Mouse (Mus musculus): Measurements from ENCODE around the gene Snrnp40. TPM values are rescaled to one million over a fixed set of nuclear protein-coding genes. Genes with fewer than 3 reads are reported as not detected.

Gene Snrnp40
- polyA plus RNA-seq, 1 experiment from 2014 or later = 68.2 TPM

DNA sequence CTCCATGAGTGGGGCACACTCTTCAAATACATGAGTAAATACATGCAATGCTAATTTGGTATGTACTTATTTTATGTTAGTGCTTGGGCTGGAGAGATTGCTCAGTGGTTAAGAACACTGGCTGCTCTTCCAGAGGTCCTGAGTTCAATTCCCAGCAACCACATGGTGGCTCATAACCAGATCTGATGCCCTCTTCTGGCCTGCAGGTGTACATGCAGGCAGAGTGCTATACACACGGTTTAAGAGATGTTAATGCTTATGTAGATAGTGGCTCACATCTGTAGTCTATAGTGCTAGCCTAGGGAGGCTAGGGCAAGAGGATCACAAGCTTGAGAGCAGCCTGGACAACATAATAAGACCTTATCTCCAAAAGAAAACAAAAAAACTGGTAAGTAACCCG is 20.5 kb downstream of the Snrnp40 start:
- no peaks in the 10 kb centered on the region for H3K27me3 ChIP-seq (ENCODE audit: control insufficient read depth, insufficient read depth, low read length)
- ATAC-seq (ENCODE audit: insufficient number of reproducible peaks, insufficient read depth, low FRiP score, low read depth) = no peak
- H3K4me1 ChIP-seq (ENCODE audit: control insufficient read depth in 2 of 2, insufficient read depth in 2 of 2, low read length in 2 of 2) = no peaks in the 10 kb centered on the region
- peaks cover 93% of the 10 kb centered on the region for H3K36me3 ChIP-seq (ENCODE audit: control insufficient read depth, insufficient read depth, low read length)
- H3K4me3 ChIP-seq (ENCODE audit: control insufficient read depth in 1 of 2, insufficient read depth in 1 of 2, low read depth in 1 of 2, low read length in 2 of 2) = no peak overlapping the region
- no peaks in the 10 kb centered on the region for H3K9me3 ChIP-seq (ENCODE audit: control insufficient read depth, low read length)
- 75% methylated on average over 2 of the region's 2 CpGs for WGBS
- no peak overlapping the region for H3K27ac ChIP-seq (replicated peaks in 1 of 2; ENCODE audit: control insufficient read depth in 1 of 2, insufficient read depth in 1 of 2, low read depth in 2 of 2, low read length in 2 of 2)
- H3K4me2 ChIP-seq (ENCODE audit: low read length) = no peak overlapping the region
- no peak overlapping the region for H3K9ac ChIP-seq (ENCODE audit: low read length)

DNA sequence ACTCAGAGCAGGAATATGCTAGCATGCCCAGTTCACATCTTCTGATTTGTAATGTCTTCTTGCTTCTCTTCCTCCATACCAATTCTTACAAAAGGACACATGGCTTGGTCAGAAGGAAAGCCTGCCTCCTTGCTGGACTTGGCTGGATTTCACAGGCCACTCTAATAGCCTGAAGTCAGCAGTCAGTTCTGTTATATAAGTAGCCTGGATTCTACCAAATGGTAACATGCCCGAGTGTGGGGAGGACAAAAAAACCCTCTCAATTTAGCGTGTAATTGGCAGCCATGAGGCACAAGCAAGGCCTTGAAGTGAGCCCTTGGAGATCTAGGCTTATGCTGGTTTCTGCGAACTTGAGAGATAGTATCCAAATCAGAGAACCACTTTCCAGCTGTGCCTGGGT is 27.3 kb downstream of the Snrnp40 start:
- H3K36me3 ChIP-seq (ENCODE audit: control insufficient read depth, insufficient read depth, low read length) = peaks cover 84% of the 10 kb centered on the region
- H3K4me2 ChIP-seq (ENCODE audit: low read length) = no peak overlapping the region
- H3K4me1 ChIP-seq (ENCODE audit: control insufficient read depth in 2 of 2, insufficient read depth in 2 of 2, low read length in 2 of 2) = 0 out of 4 replicates have a peak, but pooled peaks cover 0 to 4% of the 10 kb centered on the region in 2 experiments
- 84% methylated on average over 3 of the region's 3 CpGs for WGBS
- H3K9ac ChIP-seq (ENCODE audit: low read length) = no peak overlapping the region
- no peak for ATAC-seq (ENCODE audit: insufficient number of reproducible peaks, insufficient read depth, low FRiP score, low read depth)
- no peaks in the 10 kb centered on the region for H3K27me3 ChIP-seq (ENCODE audit: control insufficient read depth, insufficient read depth, low read length)
- H3K4me3 ChIP-seq (ENCODE audit: control insufficient read depth in 1 of 2, insufficient read depth in 1 of 2, low read depth in 1 of 2, low read length in 2 of 2) = no peak overlapping the region
- no peaks in the 10 kb centered on the region for H3K9me3 ChIP-seq (ENCODE audit: control insufficient read depth, low read length)
- H3K27ac ChIP-seq (replicated peaks in 1 of 2; ENCODE audit: control insufficient read depth in 1 of 2, insufficient read depth in 1 of 2, low read depth in 2 of 2, low read length in 2 of 2) = no peak overlapping the region

GRCm38 (mm10) chr4:130389496-130389895 is 29.6 kb downstream of the Snrnp40 start:
- peaks cover 61% of the 10 kb centered on the region for H3K36me3 ChIP-seq (ENCODE audit: control insufficient read depth, insufficient read depth, low read length)
- no peak overlapping the region for H3K27ac ChIP-seq (replicated peaks in 1 of 2; ENCODE audit: control insufficient read depth in 1 of 2, insufficient read depth in 1 of 2, low read depth in 2 of 2, low read length in 2 of 2)
- 84% methylated on average over 6 of the region's 6 CpGs for WGBS
- no peaks in the 10 kb centered on the region for H3K27me3 ChIP-seq (ENCODE audit: control insufficient read depth, insufficient read depth, low read length)
- H3K4me1 ChIP-seq (ENCODE audit: control insufficient read depth in 2 of 2, insufficient read depth in 2 of 2, low read length in 2 of 2) = 0 out of 4 replicates have a peak, but pooled peaks cover 0 to 4% of the 10 kb centered on the region in 2 experiments
- no peak overlapping the region for H3K4me3 ChIP-seq (ENCODE audit: control insufficient read depth in 1 of 2, insufficient read depth in 1 of 2, low read depth in 1 of 2, low read length in 2 of 2)
- H3K4me2 ChIP-seq (ENCODE audit: low read length) = no peak overlapping the region
- no peak overlapping the region for H3K9ac ChIP-seq (ENCODE audit: low read length)
- ATAC-seq (ENCODE audit: insufficient number of reproducible peaks, insufficient read depth, low FRiP score, low read depth) = no peak
- no peaks in the 10 kb centered on the region for H3K9me3 ChIP-seq (ENCODE audit: control insufficient read depth, low read length)

DNA sequence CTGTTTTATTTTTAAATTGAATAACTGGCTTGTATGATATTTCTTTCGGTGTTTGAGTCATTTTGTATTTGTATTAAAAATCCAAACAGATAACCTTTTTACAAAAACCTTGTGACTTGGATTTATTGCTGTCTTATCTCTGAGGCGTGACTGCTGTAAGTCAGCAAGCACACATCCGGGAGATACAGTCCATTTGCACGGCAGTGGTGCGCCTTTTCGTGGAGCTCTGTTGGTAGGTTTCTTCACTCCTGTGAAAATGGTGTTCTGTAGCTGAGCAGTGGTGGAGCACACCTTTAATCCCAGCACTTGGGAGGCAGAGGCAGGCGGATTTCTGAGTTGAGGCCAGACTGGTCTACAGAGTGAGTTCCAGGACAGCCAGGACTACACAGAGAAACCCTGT is 30.0 kb downstream of the Snrnp40 start:
- 88% methylated on average over 7 of the region's 7 CpGs for WGBS
- Histone ChIP-seq H3K9ac (ENCODE audit: low read length) (no peak overlapping the region), H3K4me3 (ENCODE audit: control insufficient read depth in 1 of 2, insufficient read depth in 1 of 2, low read depth in 1 of 2, low read length in 2 of 2) (no peak overlapping the region), H3K4me1 (ENCODE audit: control insufficient read depth in 2 of 2, insufficient read depth in 2 of 2, low read length in 2 of 2) (0 out of 4 replicates have a peak, but pooled peaks cover 0 to 4% of the 10 kb centered on the region in 2 experiments), H3K4me2 (ENCODE audit: low read length) (no peak overlapping the region), H3K9me3 (ENCODE audit: control insufficient read depth, low read length) (no peaks in the 10 kb centered on the region), H3K27ac (replicated peaks in 1 of 2; ENCODE audit: control insufficient read depth in 1 of 2, insufficient read depth in 1 of 2, low read depth in 2 of 2, low read length in 2 of 2) (no peak overlapping the region), H3K36me3 (ENCODE audit: control insufficient read depth, insufficient read depth, low read length) (peaks cover 57% of the 10 kb centered on the region), H3K27me3 (ENCODE audit: control insufficient read depth, insufficient read depth, low read length) (no peaks in the 10 kb centered on the region)
- no peak for ATAC-seq (ENCODE audit: insufficient number of reproducible peaks, insufficient read depth, low FRiP score, low read depth)

DNA sequence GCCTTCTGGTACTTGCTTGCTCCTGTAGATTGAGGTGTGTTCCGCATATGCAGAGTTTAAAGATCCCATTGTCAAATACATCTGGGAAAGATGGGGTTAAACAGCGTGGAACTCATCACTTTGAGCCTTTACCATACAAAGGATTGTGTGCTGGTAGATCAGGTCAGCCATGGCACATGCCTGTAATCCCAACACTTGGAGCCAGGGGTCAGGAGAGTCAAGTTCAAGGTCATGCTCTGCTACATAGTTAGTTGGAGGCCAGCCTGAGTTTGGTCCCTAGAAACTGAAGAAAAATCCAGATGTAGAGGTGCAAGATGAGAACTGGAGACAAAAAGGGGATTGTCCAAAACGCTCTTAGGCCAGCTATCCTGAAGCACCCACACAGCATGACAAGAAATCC is 31.3 kb downstream of the Snrnp40 start:
- H3K9ac ChIP-seq (ENCODE audit: low read length) = no peak overlapping the region
- no peaks in the 10 kb centered on the region for H3K9me3 ChIP-seq (ENCODE audit: control insufficient read depth, low read length)
- no peak overlapping the region for H3K4me3 ChIP-seq (ENCODE audit: control insufficient read depth in 1 of 2, insufficient read depth in 1 of 2, low read depth in 1 of 2, low read length in 2 of 2)
- 60% methylated on average over 3 of the region's 3 CpGs for WGBS
- H3K27me3 ChIP-seq (ENCODE audit: control insufficient read depth, insufficient read depth, low read length) = no peaks in the 10 kb centered on the region
- ATAC-seq (ENCODE audit: insufficient number of reproducible peaks, insufficient read depth, low FRiP score, low read depth) = no peak
- H3K27ac ChIP-seq (replicated peaks in 1 of 2; ENCODE audit: control insufficient read depth in 1 of 2, insufficient read depth in 1 of 2, low read depth in 2 of 2, low read length in 2 of 2) = no peak overlapping the region
- peaks cover 46% of the 10 kb centered on the region for H3K36me3 ChIP-seq (ENCODE audit: control insufficient read depth, insufficient read depth, low read length)
- H3K4me1 ChIP-seq (ENCODE audit: control insufficient read depth in 2 of 2, insufficient read depth in 2 of 2, low read length in 2 of 2) = 0 out of 4 replicates have a peak, but pooled peaks cover 0 to 4% of the 10 kb centered on the region in 2 experiments
- no peak overlapping the region for H3K4me2 ChIP-seq (ENCODE audit: low read length)

Other genes starting within 250 kb of the Snrnp40 start
- gene Hcrtr1, start 220.8 kb upstream of the Snrnp40 start, polyA plus RNA-seq (2014; fragmentation: Nextera tagmentation; extraction: Ambion mirVana) = 0.15 TPM in 1 of 2 replicates, not detected in the other
- 31.5 and 34.4 TPM in 2 replicates for gene Tinagl1, start 185.0 kb upstream of the Snrnp40 start, polyA plus RNA-seq (2014; fragmentation: Nextera tagmentation; extraction: Ambion mirVana)
- gene Gm853, start 137.7 kb upstream of the Snrnp40 start, polyA plus RNA-seq (2014; fragmentation: Nextera tagmentation; extraction: Ambion mirVana) = not detected in 2 replicates
- gene Serinc2, start 80.9 kb upstream of the Snrnp40 start, polyA plus RNA-seq (2014; fragmentation: Nextera tagmentation; extraction: Ambion mirVana) = 6.0 and 7.5 TPM in 2 replicates
- gene Fabp3, start 51.5 kb upstream of the Snrnp40 start, polyA plus RNA-seq (2014; fragmentation: Nextera tagmentation; extraction: Ambion mirVana) = 1,549 and 1,575 TPM in 2 replicates
- gene Gm10570, start 51.5 kb upstream of the Snrnp40 start, polyA plus RNA-seq (2014; fragmentation: Nextera tagmentation; extraction: Ambion mirVana) = 0.74 and 1.2 TPM in 2 replicates
- 47.9 and 50.3 TPM in 2 replicates for gene Zcchc17, start 189 bp upstream of the Snrnp40 start, polyA plus RNA-seq (2014; fragmentation: Nextera tagmentation; extraction: Ambion mirVana)
- 1.6 and 2.0 TPM in 2 replicates for gene Nkain1, start 214.0 kb downstream of the Snrnp40 start, polyA plus RNA-seq (2014; fragmentation: Nextera tagmentation; extraction: Ambion mirVana)